Mouse (Mus musculus) ovary, adult 10 weeks (tissue): ENCODE measurements around the gene Nkx2-2. TPM values are rescaled to one million over a fixed set of nuclear protein-coding genes. Genes with fewer than 3 reads are reported as not detected.

Experiments used
- polyA plus RNA-seq: library from polyadenylated mRNA; stranded (reverse); fragments of 350-450 nt; fragmentation: Illumina TruSeq; extraction: RNeasy Lipid Tissue Mini Kit (QIAGEN cat#74804); gene quantifications from one replicate; pipeline ENCODE4 v1.2.3, GENCODE M21; 2014

Nkx2-2 gene
- polyA plus RNA-seq, result not detected

DNA sequence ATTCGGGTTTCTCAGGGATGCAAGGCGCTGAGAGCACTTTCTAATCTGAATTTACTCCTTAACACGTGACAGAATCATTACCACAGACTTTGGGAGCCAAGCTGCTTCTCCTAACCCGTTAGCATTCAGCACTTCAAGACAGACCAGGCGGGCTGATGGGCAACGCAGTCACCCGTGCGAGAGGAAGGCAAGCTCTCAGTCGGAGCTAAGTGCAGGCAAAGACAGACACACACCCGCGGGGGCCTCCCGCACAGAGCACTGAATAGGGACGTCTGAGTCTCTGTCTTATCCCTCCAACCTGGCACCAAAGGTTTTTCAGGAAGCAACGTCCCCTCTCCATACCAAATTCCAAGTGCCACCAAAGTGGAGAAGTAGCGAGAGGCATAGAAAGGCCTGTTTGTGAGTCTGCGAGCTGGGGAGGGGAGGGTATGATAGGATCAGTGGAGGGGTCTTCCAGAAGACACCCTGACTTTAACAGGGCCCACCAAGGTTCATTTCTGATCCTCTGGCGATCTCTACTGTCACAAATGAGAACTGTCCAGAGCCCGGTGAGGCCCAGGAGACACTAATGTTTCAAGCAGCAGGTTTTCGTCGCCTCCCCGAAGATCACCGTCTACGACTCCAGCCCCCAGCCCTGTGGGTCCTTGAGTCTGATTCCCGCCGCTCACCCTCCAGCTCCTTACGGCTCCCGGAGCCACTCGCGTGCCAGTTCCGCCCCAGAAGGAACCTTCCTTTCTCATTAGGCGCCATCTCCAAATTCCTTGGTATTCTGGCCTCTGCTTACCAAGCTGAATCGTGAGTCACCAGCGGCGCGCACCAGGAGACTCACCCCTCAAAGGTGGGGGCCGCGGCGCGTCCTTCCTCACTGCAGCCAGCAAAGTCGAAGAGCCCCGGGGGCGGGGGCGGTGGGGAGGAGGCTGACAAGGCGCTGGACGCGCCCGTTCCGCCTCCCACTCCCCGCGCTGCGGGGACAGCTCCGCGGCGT, at the start of gene Nkx2-2:
Nkx2-2 (minus strand) TSS at position 973 of the 985 bp plus-strand sequence.

Other genes with a start within 250 kb of the Nkx2-2 start
- 284 TPM for gene Xrn2, start 181.2 kb downstream of the Nkx2-2 start, polyA plus RNA-seq
- not detected for gene Nkx2-4, start 108.8 kb downstream of the Nkx2-2 start, polyA plus RNA-seq
- 0.23 TPM for gene Pax1, start 167.7 kb upstream of the Nkx2-2 start, polyA plus RNA-seq